Mouse (Mus musculus) heart, postnatal 4 days (tissue): ENCODE measurements around the gene Gm28360. TPM values are rescaled to one million over a fixed set of nuclear protein-coding genes. Genes with fewer than 3 reads are reported as not detected.
"Not testable (repeated sequence)": the region's sequence is repeated elsewhere in the genome, so short reads cannot be mapped to it uniquely, and the experiment has no call there.

Experiments used
- DNase-seq: peaks from one replicate; pipeline ENCODE4 v3.0.0; 2021
- total RNA-seq, 2 experiments: library from RNA; stranded (reverse); gene quantifications; 2 replicates each; pipeline ENCODE4 v1.2.3; 2021

Gm28360 gene
- not detected for total RNA-seq

- DNase-seq: not testable (repeated sequence)
Measured at GRCm38 (mm10) chr1:117829781-117830180, at the start of gene Gm28360. Gene Gm28360, plus strand, starts transcription at chr1:117830081.

DNA sequence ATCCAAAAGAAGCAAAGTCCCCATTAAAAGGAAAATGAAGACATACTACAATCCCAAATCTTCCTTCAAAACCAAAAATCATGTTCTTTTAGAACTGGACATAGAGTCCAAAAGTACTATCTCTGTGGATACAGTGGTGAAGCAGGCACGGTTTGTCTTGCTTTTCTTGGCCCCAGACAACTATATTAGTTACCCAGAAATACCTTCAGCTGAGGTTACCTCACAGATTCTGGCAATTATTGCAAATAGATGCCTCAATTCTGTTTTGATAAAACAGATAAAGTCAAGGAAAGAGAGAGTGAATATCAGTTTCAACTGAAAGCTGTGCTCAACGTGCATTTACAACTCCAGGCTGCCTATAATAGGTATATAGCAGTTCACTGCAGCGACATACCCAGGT lies 49.0 kb upstream of the Gm28360 start, which contains the start of gene B020011L13Rik:
B020011L13Rik (plus strand) TSS at position 301 of the 400 bp plus-strand sequence.
- DNase-seq: not testable (repeated sequence)

DNA sequence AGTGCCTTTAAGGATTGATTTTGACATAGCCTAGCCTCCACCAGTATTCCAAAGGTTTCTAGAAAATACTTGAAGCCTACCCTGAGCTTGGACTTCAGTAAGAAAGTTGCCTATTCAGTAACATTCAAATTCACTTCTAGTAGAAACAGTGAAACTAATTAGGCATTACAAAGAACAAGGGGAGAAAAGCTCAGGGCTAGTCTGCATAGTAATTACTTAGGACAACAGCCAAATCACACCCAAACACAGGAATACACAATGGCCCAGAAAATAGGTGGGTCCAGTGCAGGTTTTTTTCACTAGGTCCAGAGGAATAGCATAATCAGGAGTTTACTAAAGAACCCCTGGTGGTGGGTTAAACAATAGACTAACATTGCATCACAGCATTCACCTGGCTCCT lies 13.6 kb upstream of the Gm28360 start:
- DNase-seq: not testable (repeated sequence)

GRCm38 (mm10) chr1:117851718-117852117 lies 21.8 kb downstream of the Gm28360 start:
- DNase-seq: not testable (repeated sequence)

Other genes starting within 250 kb of the Gm28360 start
- not detected for gene Gm28363, start 132.9 kb upstream of the Gm28360 start, total RNA-seq
- not detected for gene B020011L13Rik, start 48.9 kb upstream of the Gm28360 start, total RNA-seq
- gene Gm28168, start 97.9 kb downstream of the Gm28360 start, total RNA-seq: not detected
- gene Gm7145, start 135.9 kb downstream of the Gm28360 start, total RNA-seq: not detected